Mouse (Mus musculus) hindbrain, embryonic 14.5 days (tissue): ENCODE data around the gene Astn2. TPM values are rescaled to one million over a fixed set of nuclear protein-coding genes. Genes with fewer than 3 reads are reported as not detected.

Experiments
- ATAC-seq: fragments of 200-750 bp; cut with Nextera tagmentation; 2 replicates; pipeline ENCODE4 v1.8.0; 2017; ENCODE audit warnings: moderate number of reproducible peaks, mild to moderate bottlenecking, moderate TSS enrichment, moderate library complexity; ENCODE audit not compliant: low FRiP score
- DNase-seq: peaks from one replicate; pipeline ENCODE4 v3.0.0-alpha.2; 2015; ENCODE audit warnings: low spot score
- H3K27ac ChIP-seq: fragments of 300-500 bp; sonication (generic); 2 replicates; pipeline ENCODE4 v1.5.1; 2014; ENCODE audit warnings: mild to moderate bottlenecking, moderate library complexity
- H3K27me3 ChIP-seq: fragments of 300-500 bp; sonication (generic); 2 replicates; pipeline ENCODE4 v1.6.1; 2014; ENCODE audit warnings: mild to moderate bottlenecking, low read length, mixed read lengths; ENCODE audit not compliant: control insufficient read depth, insufficient read depth
- H3K36me3 ChIP-seq: fragments of 300-500 bp; sonication (generic); replicated peaks from 2 replicates; pipeline ENCODE4 v1.6.1; 2014; ENCODE audit not compliant: control insufficient read depth, insufficient read depth
- H3K4me1 ChIP-seq: fragments of 300-500 bp; sonication (generic); replicated peaks from 2 replicates; pipeline ENCODE4 v1.6.1; 2014; ENCODE audit warnings: antibody characterized with exemption, low read length, mixed read lengths; ENCODE audit not compliant: control insufficient read depth, insufficient read depth
- H3K4me2 ChIP-seq: fragments of 300-500 bp; sonication (generic); replicated peaks from 2 replicates; pipeline ENCODE4 v1.6.1; 2014; ENCODE audit warnings: mild to moderate bottlenecking, moderate library complexity
- H3K4me3 ChIP-seq: fragments of 300-500 bp; sonication (generic); replicated peaks from 2 replicates; pipeline ENCODE4 v1.5.1; 2014; ENCODE audit warnings: mild to moderate bottlenecking, low read length
- H3K9ac ChIP-seq: fragments of 300-500 bp; sonication (generic); 2 replicates; pipeline ENCODE4 v1.6.1; 2014
- H3K9me3 ChIP-seq: fragments of 300-500 bp; sonication (generic); 2 replicates; pipeline ENCODE4 v1.6.1; 2016; ENCODE audit warnings: low read length; ENCODE audit not compliant: control insufficient read depth
- WGBS: fragments of 180-500 bp; shearing (Covaris S2); extraction: QIAGEN DNeasy Blood & Tissue Kit; methylation state at CpG from one replicate; pipeline ENCODE4 v1.1.7; 2014; 5-methylcytosine and 5-hydroxymethylcytosine counted together
- polyA plus RNA-seq: library from polyadenylated mRNA; unstranded; fragments of >200 nt; fragmentation: Nextera tagmentation; extraction: Ambion mirVana; gene quantifications from 2 replicates; pipeline ENCODE4 v1.2.1, GENCODE M21; 2014

The Astn2 gene
- polyA plus RNA-seq, 1 experiment from 2014 or later, result 4.4 TPM

DNA sequence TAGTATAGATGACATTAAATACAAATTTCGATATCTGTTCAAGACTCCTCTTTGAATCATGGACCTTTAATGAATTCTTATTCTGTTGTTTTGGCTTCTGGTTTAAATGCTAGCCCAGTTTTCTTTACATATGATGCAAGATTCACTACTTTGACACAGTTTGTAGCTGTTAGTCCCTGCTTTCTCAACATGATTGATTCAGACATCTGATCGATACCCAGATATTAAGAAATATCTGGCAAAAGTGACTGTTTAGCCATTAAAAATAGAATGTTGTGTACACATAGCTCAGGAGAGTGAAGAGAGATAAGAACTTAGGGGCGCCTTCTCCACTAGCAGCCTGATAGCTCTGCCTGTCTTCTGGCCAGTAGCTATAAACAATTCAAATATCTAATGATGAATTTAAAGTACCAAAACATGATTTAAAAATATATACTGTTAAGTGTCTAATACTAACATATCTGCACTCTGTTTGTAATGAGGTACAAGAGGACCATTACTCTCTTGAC is 457.2 kb downstream of the Astn2 start:
- Histone ChIP-seq H3K4me2 (no peak overlapping the region), H3K27me3 (no peaks in the 10 kb centered on the region), H3K27ac (no peak overlapping the region), H3K9me3 (no peaks in the 10 kb centered on the region), H3K9ac (no peak overlapping the region), H3K4me1 (no peaks in the 10 kb centered on the region), H3K36me3 (no peaks in the 10 kb centered on the region), H3K4me3 (no peak overlapping the region)
- 96% methylated on average over 3 of the region's 3 CpGs for WGBS
- no peak for ATAC-seq
- DNase-seq, result no peak

DNA sequence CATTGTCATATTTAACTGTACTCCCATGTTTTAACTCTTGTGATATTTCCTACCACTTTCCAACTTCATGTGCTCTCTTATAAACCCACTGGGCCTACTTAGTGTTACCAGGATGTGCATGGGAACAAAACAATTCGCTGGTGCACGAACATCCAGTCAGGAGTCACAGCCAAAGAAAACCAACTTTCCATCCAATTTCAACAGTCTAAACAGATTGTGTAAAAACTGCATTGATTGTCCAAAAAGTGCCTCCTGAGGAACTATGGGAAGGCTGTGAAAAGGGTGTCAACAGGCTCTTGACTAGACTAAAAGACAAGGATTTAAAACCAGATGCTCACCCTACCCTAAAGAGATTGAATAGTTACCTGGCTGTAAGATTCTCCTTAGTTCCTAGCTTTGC is 458.4 kb downstream of the Astn2 start:
- ATAC-seq (no peak), DNase-seq (no peak)
- no peaks in the 10 kb centered on the region for H3K36me3 ChIP-seq
- no peak overlapping the region for H3K4me3 ChIP-seq
- no peaks in the 10 kb centered on the region for H3K27me3 ChIP-seq
- no peak overlapping the region for H3K9ac ChIP-seq
- H3K27ac ChIP-seq, result no peak overlapping the region
- no peaks in the 10 kb centered on the region for H3K4me1 ChIP-seq
- H3K9me3 ChIP-seq, result no peaks in the 10 kb centered on the region
- WGBS, result 89% methylated on average over 2 of the region's 2 CpGs
- H3K4me2 ChIP-seq, result no peak overlapping the region

GRCm38 (mm10) chr4:65930901-65931300 is 473.5 kb downstream of the Astn2 start:
- no peak overlapping the region for H3K4me3 ChIP-seq
- H3K4me1 ChIP-seq, result no peaks in the 10 kb centered on the region
- no peaks in the 10 kb centered on the region for H3K27me3 ChIP-seq
- H3K27ac ChIP-seq, result no peak overlapping the region
- no peak overlapping the region for H3K9ac ChIP-seq
- DNase-seq (no peak), ATAC-seq (no peak)
- no peaks in the 10 kb centered on the region for H3K9me3 ChIP-seq
- H3K36me3 ChIP-seq, result no peaks in the 10 kb centered on the region
- 84% methylated on average over 2 of the region's 2 CpGs for WGBS
- H3K4me2 ChIP-seq, result no peak overlapping the region

- Histone ChIP-seq H3K4me3 (no peak overlapping the region), H3K4me1 (peaks cover 12% of the 10 kb centered on the region), H3K27me3 (no peaks in the 10 kb centered on the region), H3K9ac (no peak overlapping the region), H3K27ac (no peak overlapping the region), H3K36me3 (no peaks in the 10 kb centered on the region), H3K9me3 (no peaks in the 10 kb centered on the region), H3K4me2 (no peak overlapping the region)
- ATAC-seq, result no peak
- 71% methylated on average over 1 of the region's 1 CpGs for WGBS
- no peak for DNase-seq
These were observed 484.1 kb downstream of the Astn2 start for GRCm38 (mm10) chr4:65920294-65920693.

DNA sequence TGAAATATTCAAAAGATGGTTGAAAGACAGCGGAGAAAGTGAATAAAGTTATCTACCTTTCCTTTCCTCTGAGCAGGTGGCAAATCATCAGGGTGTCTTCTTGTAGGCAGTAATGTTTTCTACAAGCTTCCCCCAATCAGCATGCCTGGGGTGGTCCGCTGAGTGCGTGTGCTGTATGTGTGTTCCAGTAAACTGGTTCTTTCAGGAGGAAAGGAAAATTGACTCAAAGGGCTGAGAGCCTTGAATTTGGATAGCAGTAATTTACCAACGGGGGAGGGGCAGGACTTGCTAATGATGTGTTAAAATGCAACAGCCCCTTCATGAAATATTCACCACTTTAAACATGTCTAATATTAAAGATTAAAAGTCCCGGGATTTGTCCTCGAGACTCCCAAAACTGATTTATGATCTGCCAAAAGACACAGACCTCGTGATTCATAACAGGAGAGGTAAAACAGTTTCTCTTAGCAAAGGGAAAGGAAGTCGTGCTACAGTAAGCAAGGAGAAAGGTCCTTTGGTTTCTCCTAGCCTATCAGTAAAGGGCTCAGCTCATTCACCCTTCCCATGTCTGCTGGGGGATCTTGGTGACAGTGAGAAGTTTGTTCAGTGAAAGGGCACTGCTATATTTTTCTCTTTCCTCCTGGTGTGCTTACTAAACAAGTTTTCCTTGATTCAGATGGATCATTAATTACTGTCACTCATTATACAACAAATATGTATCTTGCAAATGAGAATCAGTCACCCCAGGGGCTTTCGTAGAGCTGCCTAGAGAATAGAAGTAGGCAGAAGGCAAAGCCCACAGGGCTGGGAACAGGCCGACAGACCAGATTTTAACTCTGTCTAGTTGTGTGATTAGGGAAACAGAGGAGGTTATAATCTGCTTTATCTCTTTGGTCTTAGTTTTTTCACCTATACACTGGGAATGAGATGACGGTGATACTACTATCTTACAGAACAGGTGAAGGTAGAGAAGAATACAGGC is 488.1 kb downstream of the Astn2 start:
- DNase-seq (no peak), ATAC-seq (no peak)
- no peaks in the 10 kb centered on the region for H3K36me3 ChIP-seq
- WGBS, result 50% methylated on average over 11 of the region's 11 CpGs
- no peak overlapping the region for H3K9ac ChIP-seq
- no peak overlapping the region for H3K4me2 ChIP-seq
- peaks cover 14% of the 10 kb centered on the region for H3K4me1 ChIP-seq
- H3K9me3 ChIP-seq, result no peaks in the 10 kb centered on the region
- H3K4me3 ChIP-seq, result no peak overlapping the region
- no peaks in the 10 kb centered on the region for H3K27me3 ChIP-seq
- H3K27ac ChIP-seq, result no peak overlapping the region

DNA sequence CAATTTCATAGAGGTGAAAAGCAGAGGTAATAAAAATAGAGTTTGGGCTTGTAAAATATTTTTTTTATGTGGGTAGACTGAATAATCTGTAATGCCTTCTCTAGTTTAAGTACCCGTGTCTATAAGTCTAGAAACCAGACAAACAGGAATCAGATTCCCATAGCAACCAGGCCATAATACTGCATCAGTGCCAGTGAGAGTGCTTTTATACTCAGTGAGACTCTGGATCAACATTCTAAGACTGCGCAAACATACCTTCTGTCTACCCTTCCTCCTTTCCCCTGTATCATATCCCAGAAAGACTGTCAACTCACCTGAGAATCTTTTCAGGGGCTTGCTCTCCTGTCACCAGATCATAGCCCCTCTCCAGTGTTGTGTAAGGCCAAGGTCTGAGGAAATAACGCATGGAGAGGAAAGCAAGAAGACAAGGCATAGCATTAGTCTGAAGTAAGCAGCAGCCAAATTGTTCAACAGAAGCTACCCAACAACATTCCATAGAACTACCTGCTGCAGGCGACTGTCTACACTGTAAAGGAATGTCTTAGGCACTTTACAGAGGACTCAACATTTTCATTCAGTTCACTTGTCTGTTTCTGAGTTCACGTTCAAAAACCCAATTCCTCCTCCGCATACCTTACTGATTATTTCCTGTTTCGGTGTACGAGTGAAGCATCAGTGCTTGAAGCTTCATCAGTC is 492.0 kb downstream of the Astn2 start:
- H3K36me3 ChIP-seq, result no peaks in the 10 kb centered on the region
- H3K27me3 ChIP-seq, result no peaks in the 10 kb centered on the region
- H3K4me2 ChIP-seq, result no peak overlapping the region
- no peak overlapping the region for H3K4me3 ChIP-seq
- no peak for ATAC-seq
- WGBS, result 87% methylated on average over 8 of the region's 8 CpGs
- no peak for DNase-seq
- no peak overlapping the region for H3K9ac ChIP-seq
- peaks cover 17% of the 10 kb centered on the region for H3K4me1 ChIP-seq
- H3K9me3 ChIP-seq, result no peaks in the 10 kb centered on the region
- no peak overlapping the region for H3K27ac ChIP-seq

- ATAC-seq, result no peak
- H3K9me3 ChIP-seq, result no peaks in the 10 kb centered on the region
- H3K9ac ChIP-seq, result no peak overlapping the region
- no peak for DNase-seq
- H3K27me3 ChIP-seq, result no peaks in the 10 kb centered on the region
- H3K4me2 ChIP-seq, result no peak overlapping the region
- H3K27ac ChIP-seq, result no peak overlapping the region
- H3K36me3 ChIP-seq, result no peaks in the 10 kb centered on the region
- 52% methylated on average over 7 of the region's 7 CpGs for WGBS
- peaks cover 6% of the 10 kb centered on the region; the same call in 1 of the 2 replicates for H3K4me1 ChIP-seq
- H3K4me3 ChIP-seq, result no peak overlapping the region
These were observed 496.8 kb downstream of the Astn2 start for GRCm38 (mm10) chr4:65907660-65908059.

DNA sequence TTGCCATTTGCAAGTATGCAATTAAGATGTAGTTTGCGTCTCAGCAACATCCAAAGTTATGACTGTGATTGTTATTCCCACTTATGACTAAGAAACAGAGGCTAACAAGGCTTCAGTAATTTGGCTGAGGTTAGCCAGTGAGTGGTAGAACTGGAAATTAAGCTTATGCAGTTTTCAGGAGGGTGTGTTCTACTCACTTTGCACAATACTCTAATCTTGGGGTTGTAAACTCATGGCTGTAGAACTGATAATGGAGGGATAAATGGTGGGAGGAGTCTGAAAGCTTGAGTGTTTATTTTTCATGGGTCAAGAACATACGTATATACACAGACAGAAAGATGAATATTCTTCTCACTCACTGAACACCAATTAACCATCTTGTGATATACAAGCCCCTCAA is 499.4 kb downstream of the Astn2 start:
- Histone ChIP-seq H3K9ac (no peak overlapping the region), H3K4me3 (no peak overlapping the region), H3K4me2 (no peak overlapping the region), H3K9me3 (no peaks in the 10 kb centered on the region), H3K36me3 (no peaks in the 10 kb centered on the region), H3K27me3 (no peaks in the 10 kb centered on the region), H3K4me1 (peaks cover 4% of the 10 kb centered on the region; the same call in 1 of the 2 replicates), H3K27ac (no peak overlapping the region)
- 86% methylated on average over 2 of the region's 2 CpGs for WGBS
- ATAC-seq (no peak), DNase-seq (no peak)
